Mouse (Mus musculus): ENCODE data around the gene Sparcl1. TPM values are rescaled to one million over a fixed set of nuclear protein-coding genes. Genes with fewer than 3 reads are reported as not detected.

Gene Sparcl1
- polyA plus RNA-seq, 1 experiment: 1,727 TPM

DNA sequence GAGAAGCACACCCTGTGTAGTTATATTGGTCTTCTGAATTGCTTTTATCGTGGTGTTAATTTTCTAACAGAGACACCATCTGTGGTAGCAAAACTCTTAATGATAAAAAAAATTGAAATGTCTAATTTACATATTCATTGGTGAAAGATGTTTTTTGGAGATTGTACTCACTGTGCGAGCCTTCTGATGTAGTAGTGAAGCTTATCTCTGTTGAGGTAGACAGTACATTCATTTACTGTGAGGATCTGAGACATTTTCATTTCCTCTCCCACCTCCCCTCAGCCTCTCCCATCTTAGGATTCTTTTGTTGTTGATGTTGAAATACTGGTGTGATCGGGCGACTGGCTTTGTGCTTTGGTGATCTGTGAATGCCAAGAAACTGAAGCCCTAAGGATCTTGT, 42.5 kb downstream of the Sparcl1 start:
- DNase-seq (ENCODE audit: extremely low spot score in 1 of 2, low spot score in 1 of 2): no peak

DNA sequence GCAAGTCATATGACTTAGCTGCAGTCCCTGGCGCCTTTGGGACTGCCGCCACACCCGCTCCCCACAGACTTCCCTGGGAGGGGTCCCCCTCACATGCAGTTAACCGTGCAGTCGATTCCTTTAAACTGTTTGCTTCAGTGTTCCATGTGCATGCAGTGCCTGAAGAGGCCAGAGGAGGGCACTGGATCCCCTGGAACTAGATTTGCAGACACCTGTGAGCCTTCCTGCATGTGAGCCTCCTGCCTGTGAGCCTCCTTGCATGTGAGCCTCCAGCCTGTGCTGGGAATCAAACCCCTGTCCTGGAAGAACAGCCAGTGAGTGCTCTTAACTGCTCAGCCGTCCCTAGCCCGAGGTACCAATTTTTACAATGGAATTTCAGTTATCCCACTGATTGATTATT, 44.8 kb downstream of the Sparcl1 start:
- DNase-seq (ENCODE audit: extremely low spot score in 1 of 2, low spot score in 1 of 2): peak in 1 of 2 experiments; percentile 55

DNA sequence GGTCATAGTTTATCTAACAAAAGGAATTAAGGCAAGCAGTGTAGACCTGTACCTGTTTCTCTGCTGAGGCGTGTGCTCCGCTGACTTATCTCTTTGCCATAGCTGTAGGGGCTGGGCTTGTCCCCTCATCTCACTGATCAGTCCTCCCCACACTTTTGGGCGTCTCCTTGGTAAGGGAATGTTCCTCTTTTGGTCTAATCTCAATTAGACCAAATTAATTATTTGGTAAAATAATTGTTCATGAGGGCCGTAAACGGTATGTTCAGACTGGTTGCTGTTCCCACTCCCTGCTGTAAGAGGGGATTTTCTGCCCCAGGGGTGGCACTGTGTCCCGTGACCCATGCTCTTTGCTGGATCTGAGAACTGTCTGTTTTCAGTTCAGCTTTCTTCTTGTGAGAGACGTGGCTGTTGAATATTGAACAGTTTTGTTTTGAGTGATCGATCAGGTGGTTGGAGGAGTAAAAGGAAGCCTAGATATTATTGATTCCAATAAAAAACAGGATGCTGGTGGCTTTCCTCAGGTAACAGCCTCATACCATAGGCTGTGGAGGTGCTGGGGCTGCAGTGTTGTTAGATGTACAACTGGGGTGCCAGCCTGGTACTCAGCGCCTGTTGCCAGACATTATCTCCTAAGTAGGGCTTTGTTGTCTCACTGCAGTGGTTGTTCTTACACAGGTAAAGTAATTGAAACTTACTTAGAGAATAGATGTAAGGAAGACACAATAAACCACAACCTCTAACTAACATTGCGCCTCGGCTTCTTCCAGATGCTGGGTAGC, 50.6 kb downstream of the Sparcl1 start:
- no peak for DNase-seq (ENCODE audit: extremely low spot score in 1 of 2, low spot score in 1 of 2)

DNA sequence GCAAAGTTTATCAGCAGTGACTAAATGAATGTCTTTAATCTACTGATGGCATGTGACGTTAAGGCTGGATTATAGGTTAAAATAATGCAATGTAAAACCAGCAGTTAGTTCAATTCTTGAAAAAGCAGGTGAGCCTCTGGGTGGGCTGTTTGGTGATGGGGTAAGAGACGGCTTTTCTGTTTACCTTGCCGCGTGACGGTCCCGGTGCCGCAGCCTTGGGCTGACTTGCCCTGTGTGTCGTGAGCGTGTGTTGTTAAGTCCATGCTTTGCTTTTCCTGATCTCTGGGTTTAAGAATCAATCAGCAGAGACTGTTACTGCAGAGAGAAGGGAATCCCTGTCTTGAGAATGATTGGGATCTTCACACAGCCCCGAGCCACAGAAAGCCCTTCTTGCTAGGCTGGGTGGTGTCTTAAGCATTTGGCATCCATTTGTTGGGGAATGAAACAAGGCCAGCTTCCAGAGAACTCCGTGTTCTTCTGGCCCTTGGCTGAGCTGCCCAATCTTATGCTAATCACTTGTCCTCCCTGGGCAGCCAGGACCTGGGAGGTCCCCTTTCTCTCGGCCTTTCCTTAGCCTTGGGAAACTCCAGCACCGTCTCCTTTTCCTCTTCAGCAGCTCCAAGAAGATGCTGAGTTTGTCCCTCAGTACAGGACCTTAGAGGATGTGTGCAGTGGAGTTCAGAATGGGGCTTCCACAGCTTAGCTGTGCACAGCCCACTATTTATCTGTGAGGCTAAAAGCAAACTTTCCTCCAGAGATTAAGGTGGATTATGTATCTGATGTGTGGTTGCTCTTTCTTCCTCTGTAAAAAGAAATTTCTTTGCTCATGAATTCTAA, 51.4 kb downstream of the Sparcl1 start:
- DNase-seq (ENCODE audit: extremely low spot score in 1 of 2, low spot score in 1 of 2): peak; percentile 35 to 41

DNA sequence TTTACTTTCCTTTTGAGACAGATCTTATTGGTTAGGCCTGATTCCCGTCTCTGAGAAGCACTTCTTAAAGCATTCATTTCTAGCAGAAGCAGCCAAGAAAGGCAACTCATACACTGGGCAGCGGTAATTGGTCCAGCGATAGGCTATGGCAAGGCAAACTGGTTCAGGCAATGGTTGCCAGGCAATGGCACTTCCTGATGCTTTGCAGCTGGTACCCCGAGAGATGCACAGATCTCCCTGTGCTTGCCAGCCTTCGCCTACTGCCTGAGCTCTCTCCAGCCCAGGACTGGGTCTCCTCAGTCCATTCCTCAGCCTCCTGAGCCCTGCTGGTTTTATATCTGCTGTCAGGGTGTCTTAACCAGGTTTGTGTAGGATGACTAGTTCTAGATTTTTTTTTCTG, 53.1 kb downstream of the Sparcl1 start:
- no peak for DNase-seq (ENCODE audit: extremely low spot score in 1 of 2, low spot score in 1 of 2)

DNA sequence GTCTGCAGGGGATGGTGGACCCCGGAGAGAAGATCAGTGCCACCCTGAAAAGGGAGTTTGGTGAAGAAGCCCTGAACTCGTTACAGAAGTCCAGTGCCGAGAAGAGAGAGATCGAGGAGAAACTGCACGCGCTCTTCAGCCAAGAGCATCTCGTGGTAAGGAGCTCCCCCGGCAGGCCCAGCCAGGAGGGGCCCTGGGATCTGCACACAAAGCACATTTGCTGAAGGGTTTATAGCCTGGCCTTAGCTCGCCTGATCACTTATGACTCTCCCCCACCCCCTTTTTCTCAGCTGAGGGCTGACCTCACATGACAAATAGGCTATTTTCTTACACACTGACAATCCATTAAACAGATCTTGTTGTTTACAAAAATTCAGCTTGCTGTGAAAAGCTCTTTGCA, 53.9 kb downstream of the Sparcl1 start:
- no peak for DNase-seq (ENCODE audit: extremely low spot score in 1 of 2, low spot score in 1 of 2)

DNA sequence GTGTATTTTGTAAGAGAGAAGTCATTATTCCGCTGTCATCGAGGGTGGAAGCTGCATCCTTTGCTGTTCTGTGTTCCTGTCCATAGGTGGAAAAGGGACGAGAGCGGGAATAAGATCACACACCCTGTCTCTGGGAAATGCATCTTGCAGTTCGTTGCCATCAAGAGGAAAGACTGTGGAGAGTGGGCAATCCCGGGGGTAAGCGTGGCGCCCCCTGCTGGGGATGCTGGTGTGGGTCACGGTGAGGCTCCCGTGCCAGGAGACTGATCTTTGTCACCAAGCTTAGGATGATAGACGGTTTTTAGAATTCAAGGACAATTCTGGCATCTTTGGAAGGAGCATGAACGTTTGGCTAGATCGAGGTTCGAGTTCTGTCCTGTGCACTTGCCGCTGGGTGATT, 55.5 kb downstream of the Sparcl1 start:
- peak in 1 of 2 experiments; percentile 49 for DNase-seq (ENCODE audit: extremely low spot score in 1 of 2, low spot score in 1 of 2)

DNA sequence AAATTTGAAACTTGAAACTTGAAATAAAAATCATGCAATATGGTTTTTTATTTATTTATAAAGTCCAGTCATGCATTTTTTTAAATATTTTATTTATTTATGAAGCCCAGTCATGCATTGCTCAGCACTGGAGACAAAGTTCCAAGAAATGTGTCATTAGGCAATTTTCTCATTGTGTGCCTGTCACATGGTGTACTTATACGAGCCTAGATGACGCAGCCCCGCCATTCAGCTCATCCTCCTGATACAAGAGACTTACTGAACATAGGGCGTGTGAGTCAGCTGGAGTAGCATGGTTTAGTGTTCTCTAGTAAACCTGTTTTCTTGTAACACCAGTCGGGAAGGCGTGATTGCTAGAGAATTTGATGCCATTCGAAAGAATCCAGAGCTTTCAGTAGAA, 57.2 kb downstream of the Sparcl1 start:
- DNase-seq (ENCODE audit: extremely low spot score in 1 of 2, low spot score in 1 of 2): no peak

DNA sequence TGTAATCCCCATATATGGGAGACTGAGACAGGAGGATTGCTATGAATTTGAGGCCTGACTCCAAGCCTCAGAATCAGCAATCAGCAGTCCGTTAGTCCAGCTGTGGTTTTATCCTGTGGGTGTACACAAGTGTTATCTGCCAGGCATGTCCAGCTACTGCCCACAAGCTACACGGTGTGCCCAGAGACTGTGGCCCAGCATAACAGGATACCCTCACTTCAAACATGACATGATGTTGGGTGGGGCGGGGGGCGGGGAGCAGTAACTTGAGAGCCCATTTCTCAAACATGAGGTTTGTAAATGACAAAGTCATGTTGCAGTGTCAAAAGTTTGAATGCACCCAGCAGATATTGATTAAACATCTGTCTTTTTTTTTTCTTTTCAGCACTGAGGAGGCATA, 57.7 kb downstream of the Sparcl1 start:
- DNase-seq (ENCODE audit: extremely low spot score in 1 of 2, low spot score in 1 of 2): no peak

DNA sequence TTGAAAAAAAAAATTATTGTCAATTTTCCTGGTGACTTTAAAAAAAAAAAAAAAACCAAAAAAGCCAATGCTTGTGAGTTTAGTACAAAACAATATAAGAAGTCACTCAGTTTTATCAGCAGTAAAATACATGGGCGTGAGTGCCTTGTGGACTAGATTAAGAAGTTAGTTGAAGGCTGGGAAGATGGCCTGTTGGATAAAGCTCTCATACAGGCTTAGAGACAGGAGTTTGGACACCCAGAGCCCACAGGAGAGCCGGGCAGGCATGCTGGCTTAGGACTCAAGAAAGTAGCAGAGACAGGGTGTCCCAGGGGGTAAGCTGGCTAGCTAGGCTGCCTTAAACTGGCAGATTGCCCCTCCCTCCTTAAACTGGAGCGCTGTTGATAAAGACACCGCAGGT, 58.6 kb downstream of the Sparcl1 start:
- no peak for DNase-seq (ENCODE audit: extremely low spot score in 1 of 2, low spot score in 1 of 2)

DNA sequence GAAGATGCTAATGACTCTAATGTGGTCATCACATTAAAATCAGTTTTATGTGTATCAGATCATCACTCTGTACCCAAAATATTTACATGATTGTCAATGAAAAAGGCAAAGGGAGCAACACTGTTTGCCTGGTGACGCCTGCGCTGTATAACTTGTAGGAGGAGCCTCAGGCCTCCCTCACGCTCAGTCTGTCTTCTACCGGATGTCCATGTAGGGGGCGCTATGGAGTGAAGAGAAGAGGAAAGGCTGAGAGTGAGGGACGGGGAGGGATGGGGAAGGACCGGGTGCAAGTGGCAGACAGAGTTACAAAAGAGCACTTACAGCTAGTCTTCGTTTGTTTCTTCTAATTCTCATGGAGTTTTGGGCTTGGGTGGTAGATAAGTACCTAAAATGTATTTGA, 60.6 kb downstream of the Sparcl1 start:
- no peak for DNase-seq (ENCODE audit: extremely low spot score in 1 of 2, low spot score in 1 of 2)

DNA sequence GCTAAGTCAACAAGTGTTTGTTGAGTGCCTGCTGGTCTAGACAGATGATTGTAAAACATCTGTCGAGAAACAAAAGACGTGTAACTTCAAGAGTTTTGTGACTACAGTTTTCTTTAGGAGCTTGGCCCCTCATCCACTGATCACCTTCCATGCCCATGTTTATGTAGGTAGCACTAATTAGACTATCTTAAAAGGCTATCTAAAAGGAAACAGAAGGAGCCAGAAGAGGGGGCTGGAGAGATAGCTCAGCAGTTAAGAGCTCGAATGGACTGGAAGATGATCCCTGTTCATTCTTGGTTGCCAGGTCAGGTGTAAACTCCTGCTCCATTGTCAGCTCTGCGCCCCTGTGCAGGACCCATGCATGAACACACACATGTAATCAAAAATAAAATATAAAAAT, 65.4 kb downstream of the Sparcl1 start:
- DNase-seq (ENCODE audit: extremely low spot score in 1 of 2, low spot score in 1 of 2): no peak

DNA sequence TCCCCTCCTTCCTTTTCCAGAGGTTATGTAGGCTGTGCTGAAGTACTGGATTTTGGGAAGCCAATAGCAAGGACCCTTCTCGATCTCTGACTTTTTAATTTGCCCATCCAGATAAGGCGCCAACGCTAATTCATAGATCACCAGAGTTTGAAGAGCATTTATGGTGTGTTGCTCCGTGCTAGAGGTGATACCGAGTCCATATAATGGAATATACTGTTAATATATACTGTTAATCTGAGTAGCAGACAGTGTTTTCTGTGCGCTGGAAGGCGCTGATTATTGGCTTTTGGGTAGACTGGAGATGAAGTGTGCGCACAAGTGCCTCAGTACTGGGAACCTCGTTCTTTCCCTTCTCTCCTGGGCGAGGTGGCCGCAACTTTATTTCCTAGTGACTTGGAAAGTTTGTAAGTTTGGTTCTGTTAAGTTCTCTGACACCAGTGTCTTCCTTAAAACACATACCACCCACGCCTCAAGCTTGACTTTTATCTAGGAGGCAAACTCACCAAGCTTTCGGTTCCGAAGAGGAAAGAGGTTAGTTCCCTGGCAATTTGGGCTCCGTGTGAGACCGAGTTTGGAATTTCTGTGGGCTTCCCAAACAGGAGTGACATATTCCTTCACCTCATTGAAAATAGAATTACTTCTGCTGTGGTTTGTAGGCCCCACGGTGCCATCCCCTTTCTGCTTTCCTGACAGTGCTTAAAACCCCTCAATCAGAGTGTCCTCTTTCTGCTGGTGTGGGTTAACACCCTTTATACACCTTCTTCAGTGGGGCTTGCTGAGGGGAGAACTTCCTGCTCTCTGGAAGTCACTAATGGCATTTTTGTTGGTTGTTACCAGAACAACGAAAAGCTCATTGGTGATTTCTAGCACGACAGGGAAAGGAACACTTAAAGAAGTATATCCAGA, 66.1 kb downstream of the Sparcl1 start:
- no peak for DNase-seq (ENCODE audit: extremely low spot score in 1 of 2, low spot score in 1 of 2)

DNA sequence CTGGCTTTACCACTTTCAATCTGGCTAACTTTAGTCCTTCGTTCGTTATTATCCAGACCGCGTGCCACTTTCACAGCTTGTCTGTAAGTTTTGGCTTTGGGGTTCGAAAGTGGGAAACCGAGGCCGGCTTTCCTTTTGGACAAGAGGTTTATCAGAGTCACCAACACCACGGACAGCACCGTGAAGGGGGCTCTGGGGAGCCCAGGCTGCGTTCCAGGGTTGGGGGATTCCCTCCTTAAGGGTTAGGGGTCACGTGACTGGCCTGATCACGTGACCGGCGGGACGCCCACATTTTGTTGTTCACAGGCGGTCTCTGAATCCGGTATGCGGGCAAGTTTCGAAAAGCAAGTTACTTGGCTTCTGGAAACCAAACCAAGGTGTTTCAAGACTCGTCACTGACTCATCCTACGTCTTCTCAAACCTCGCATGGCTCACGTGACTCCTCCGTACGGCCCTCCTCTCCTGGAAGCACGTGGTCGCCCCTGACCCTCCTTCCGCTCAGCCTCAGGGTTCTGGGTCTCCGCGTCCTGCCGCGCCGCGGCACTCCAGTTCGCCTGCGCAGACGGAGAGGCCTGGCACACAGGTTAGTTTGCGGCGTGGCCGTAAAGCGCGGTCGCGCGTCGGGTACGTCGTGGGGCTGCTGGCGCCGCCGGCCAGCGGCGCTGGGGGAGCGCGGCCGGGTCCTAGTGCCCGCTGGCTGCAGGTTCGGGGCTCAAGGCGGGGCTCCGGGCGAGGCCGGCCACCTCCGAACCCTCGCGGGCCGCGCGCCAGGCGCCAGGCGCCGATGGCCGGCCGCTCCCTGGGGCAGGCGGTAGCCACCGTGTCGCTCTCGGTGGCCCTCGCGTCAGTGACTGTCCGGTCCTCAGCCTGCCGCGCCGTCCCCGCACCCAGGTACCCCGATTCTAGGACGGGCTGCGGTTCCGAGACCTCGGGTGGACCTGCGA, 67.0 kb downstream of the Sparcl1 start, which contains the start of gene Nudt9:
Nudt9 (plus strand) TSS at position 51 of the 944 bp plus-strand sequence.
- peak; percentile 97 to 98 for DNase-seq (ENCODE audit: extremely low spot score in 1 of 2, low spot score in 1 of 2)

DNA sequence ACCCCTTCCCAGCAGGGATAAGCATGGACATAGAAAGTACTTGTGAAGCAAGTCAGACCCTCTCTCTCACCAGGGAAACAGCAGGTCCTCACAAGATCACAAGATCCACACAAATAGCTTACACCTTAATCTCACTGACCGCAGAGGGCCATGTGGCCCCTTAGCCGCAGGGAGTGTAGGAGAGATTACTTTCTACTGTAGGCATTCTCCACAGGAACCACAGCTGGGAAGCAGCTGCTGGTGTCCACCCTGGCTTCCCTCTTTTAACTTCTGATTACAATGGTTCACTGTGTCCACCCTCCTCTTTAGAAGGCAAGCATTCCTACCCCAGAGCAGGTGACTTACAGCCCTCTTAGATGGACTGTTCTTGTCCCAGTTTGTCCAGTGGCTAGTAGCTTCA, 69.8 kb downstream of the Sparcl1 start:
- no peak for DNase-seq (ENCODE audit: extremely low spot score in 1 of 2, low spot score in 1 of 2)

DNA sequence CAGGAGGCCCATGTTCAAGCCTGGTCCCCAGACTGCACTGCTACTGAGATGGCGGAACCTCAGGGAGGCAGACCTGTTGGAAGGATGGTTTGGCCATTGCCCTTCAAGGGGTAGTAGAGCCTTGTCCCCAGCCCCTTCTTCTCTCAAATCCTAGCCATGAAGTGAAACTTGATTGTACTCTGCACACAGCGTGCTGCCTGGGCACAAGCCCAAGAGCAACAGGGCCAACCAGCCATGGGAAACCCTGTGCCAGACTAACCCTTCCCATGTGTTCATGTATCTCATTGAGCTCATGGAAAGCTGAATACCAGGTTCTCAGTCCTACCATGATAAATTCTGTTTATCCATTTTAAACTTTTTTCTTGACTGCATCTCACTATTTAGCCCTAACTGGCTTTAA, 70.6 kb downstream of the Sparcl1 start:
- DNase-seq (ENCODE audit: extremely low spot score in 1 of 2, low spot score in 1 of 2): no peak

DNA sequence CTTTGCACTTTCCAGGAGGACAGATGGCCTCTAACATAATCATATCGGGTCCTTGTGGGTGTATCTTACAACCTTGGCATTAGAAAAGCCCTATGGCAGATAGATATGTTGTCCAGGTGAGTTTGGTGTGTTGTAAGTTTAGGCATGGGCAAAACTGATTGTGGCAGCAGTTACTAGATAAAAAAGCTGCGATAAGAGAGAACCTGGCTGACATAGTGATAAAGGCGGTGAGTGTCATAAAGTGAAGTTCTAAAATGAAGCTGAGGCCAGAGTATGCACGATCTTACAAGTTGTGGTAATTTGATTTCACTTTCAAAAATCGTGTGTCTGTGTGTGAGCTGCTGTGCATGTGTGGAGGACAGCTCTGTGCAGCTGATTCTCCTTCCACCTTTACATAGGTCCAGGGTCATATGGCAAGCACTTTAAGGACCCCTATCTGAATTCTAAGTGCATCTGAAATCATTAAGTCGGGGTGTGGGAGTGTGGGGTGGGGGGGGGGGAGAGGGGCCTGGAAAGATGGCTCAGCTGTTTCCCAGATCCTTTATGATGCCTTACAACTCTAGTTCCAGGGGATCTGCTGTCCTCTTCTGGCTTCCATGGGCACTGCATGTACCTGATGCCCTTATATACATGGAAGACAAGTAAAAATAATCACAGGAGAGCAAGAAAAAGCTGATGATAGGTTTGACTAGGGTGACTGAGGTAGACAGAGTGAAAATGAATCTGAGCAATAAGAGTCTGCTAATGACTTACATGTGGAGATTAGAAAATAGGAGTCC, 74.2 kb downstream of the Sparcl1 start:
- peak; percentile 51 to 77 for DNase-seq (ENCODE audit: extremely low spot score in 1 of 2, low spot score in 1 of 2)

DNA sequence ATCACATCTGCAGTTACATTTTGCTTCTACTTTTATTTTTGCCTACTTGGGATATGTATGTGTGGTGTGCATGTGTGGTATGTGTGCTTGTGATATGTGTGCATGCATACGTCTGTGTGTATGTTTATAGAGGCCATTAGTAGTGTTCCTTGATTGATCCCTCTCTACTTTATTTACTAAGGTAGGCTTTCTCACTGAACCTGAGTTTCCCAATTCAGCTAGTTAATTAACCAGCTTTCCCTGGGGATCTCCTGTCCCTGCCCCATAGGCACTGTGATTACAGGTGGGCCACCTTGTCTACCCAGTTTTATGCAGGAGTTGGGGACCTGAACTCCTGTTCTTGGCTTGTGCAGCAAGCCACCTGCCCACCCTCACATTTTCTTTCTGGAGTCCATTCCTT, 76.8 kb downstream of the Sparcl1 start:
- DNase-seq (ENCODE audit: extremely low spot score in 1 of 2, low spot score in 1 of 2): no peak

DNA sequence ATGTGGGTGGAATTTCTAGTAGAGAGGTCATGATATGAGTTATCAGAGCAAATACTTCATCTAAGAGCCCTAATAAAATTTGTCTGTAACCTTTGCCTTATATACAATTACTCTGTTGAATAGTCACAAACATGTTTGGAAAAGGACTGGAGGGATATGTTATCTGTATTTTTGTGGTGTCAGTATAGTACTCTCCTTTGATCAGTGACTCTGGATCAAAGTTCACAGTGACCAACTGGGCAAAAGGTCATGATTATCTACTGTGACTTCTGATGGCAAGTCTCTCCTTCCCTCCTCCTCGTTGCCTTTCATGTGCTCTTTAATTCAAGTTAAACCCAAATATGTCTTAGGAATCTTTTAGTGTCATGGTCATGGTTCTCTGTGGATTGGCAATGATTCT, 77.7 kb downstream of the Sparcl1 start:
- DNase-seq (ENCODE audit: extremely low spot score in 1 of 2, low spot score in 1 of 2): no peak

Data from frontal cortex, adult 2 months (tissue).